Mouse (Mus musculus) embryonic facial prominence, embryonic 14.5 days (tissue): Measurements from ENCODE around the gene Psmb9. TPM values are rescaled to one million over a fixed set of nuclear protein-coding genes. Genes with fewer than 3 reads are reported as not detected.

ENCODE experiments used
- ATAC-seq: fragments of 200-750 bp; cut with Nextera tagmentation; 2 replicates; pipeline ENCODE4 v1.8.0; 2017; ENCODE audit warnings: low read depth, moderate number of reproducible peaks, moderate TSS enrichment
- DNase-seq: peaks from one replicate; pipeline ENCODE4 v3.0.0-alpha.2; 2015; ENCODE audit warnings: low spot score
- H3K27ac ChIP-seq: fragments of 300-500 bp; sonication (generic); replicated peaks from 2 replicates; pipeline ENCODE4 v1.5.1; 2014; ENCODE audit warnings: low read depth, mild to moderate bottlenecking, low read length, moderate library complexity
- H3K27me3 ChIP-seq: fragments of 300-500 bp; sonication (generic); replicated peaks from 2 replicates; pipeline ENCODE4 v1.6.1; 2014; ENCODE audit warnings: low read length; ENCODE audit not compliant: control insufficient read depth, insufficient read depth
- H3K36me3 ChIP-seq: fragments of 300-500 bp; sonication (generic); 2 replicates; pipeline ENCODE4 v1.6.1; 2014; ENCODE audit warnings: low read length, mixed read lengths; ENCODE audit not compliant: control insufficient read depth, insufficient read depth
- H3K4me1 ChIP-seq: fragments of 300-500 bp; sonication (generic); 2 replicates; pipeline ENCODE4 v1.6.1; 2014; ENCODE audit warnings: antibody characterized with exemption, low read length; ENCODE audit not compliant: control insufficient read depth, insufficient read depth
- H3K4me2 ChIP-seq: fragments of 300-500 bp; sonication (generic); 2 replicates; pipeline ENCODE4 v1.6.1; 2014; ENCODE audit warnings: low read depth, mild to moderate bottlenecking, low read length, moderate library complexity, mixed read lengths
- H3K4me3 ChIP-seq: fragments of 300-500 bp; sonication (generic); 2 replicates; pipeline ENCODE4 v1.5.1; 2014; ENCODE audit warnings: low read depth, mild to moderate bottlenecking, low read length
- H3K9ac ChIP-seq: fragments of 300-500 bp; sonication (generic); 2 replicates; pipeline ENCODE4 v1.6.1; 2014; ENCODE audit warnings: low read depth, mild to moderate bottlenecking, low read length, moderate library complexity, mixed read lengths
- H3K9me3 ChIP-seq: fragments of 300-500 bp; sonication (generic); 2 replicates; pipeline ENCODE4 v1.6.1; 2016; ENCODE audit warnings: low read length; ENCODE audit not compliant: control insufficient read depth
- WGBS: fragments of 180-500 bp; shearing (Covaris S2); extraction: QIAGEN DNeasy Blood & Tissue Kit; methylation state at CpG from one replicate; pipeline ENCODE4 v1.1.7; 2014; 5-methylcytosine and 5-hydroxymethylcytosine counted together
- polyA plus RNA-seq: library from polyadenylated mRNA; unstranded; fragments of >200 nt; fragmentation: Nextera tagmentation; extraction: Ambion mirVana; gene quantifications from 2 replicates; pipeline ENCODE4 v1.2.1, GENCODE M21; 2014

The Psmb9 gene
- polyA plus RNA-seq, 1 experiment from 2014 or later, result 3.8 TPM

DNA sequence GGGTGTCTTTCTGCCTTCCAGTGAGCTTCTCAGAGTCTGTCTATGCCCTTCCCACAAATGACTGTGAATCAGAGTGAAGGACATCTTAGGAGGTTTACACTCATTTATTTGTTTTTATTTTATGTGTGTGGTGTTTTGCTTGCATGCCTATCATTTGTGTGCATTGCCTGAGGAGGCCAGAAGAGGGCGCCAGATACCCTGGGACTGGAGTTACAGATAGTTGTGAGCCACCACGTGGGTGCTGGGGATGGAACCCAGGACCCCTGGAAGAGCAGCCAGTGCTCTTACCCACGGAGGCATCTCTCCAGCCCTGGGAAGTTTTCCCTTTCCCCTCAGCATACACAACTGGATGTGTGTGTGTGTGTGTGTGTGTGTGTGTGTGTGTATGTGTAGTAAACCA is 22.1 kb upstream of the Psmb9 start:
- Histone ChIP-seq H3K4me2 (no peak overlapping the region), H3K36me3 (no peaks in the 10 kb centered on the region), H3K9me3 (0 out of 2 replicates have a peak, but pooled peaks cover 3% of the 10 kb centered on the region), H3K4me1 (no peaks in the 10 kb centered on the region), H3K4me3 (no peak overlapping the region), H3K9ac (no peak overlapping the region), H3K27ac (no peak overlapping the region), H3K27me3 (peaks cover 69% of the 10 kb centered on the region)
- DNase-seq, result no peak
- ATAC-seq, result no peak
- WGBS, result 45% methylated on average over 3 of the region's 3 CpGs

DNA sequence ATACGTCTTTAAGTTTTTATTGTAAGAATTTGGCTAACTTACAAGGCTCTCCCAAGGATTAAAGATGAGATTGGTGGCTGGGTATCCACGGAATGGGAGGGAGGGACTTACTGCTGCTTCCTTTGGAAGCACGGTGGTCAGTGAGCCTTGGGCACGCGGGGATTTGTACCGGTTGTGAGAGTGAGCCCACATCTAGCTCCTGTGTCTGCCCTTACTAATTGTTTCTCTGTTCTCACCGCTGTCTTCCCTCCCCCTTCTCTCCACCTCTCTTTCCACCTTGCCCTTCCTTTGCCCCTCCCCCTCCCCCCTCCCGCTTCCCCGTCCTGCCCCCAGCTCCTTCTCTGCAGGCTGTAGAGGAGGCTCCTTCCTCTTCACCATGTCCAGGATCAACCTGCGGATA is 20.9 kb upstream of the Psmb9 start:
- DNase-seq, result no peak
- H3K27me3 ChIP-seq, result peaks cover 64% of the 10 kb centered on the region
- no peaks in the 10 kb centered on the region for H3K4me1 ChIP-seq

GRCm38 (mm10) chr17:34207866-34208265 is 20.3 kb upstream of the Psmb9 start:
- Histone ChIP-seq H3K27me3 (peaks cover 60% of the 10 kb centered on the region), H3K27ac (no peak overlapping the region), H3K9me3 (0 out of 2 replicates have a peak, but pooled peaks cover 3% of the 10 kb centered on the region), H3K9ac (no peak overlapping the region), H3K36me3 (no peaks in the 10 kb centered on the region), H3K4me3 (no peak overlapping the region), H3K4me2 (no peak overlapping the region), H3K4me1 (no peaks in the 10 kb centered on the region)
- WGBS, result 92% methylated on average over 9 of the region's 9 CpGs
- ATAC-seq (no peak), DNase-seq (no peak)

More for the DNA sequence above, 20.9 kb upstream of the Psmb9 start:
- no peaks in the 10 kb centered on the region for H3K36me3 ChIP-seq
- H3K27ac ChIP-seq, result no peak overlapping the region
- no peak overlapping the region for H3K4me2 ChIP-seq
- no peak for ATAC-seq
- 24% methylated on average over 10 of the region's 10 CpGs for WGBS
- no peak overlapping the region for H3K4me3 ChIP-seq
- no peak overlapping the region for H3K9ac ChIP-seq
- 0 out of 2 replicates have a peak, but pooled peaks cover 3% of the 10 kb centered on the region for H3K9me3 ChIP-seq

GRCm38 (mm10) chr17:34207456-34207855 is 19.9 kb upstream of the Psmb9 start:
- H3K4me2 ChIP-seq, result no peak overlapping the region
- 0 out of 2 replicates have a peak, but pooled peaks cover 3% of the 10 kb centered on the region for H3K9me3 ChIP-seq
- WGBS, result 56% methylated on average over 3 of the region's 3 CpGs
- H3K27me3 ChIP-seq, result peaks cover 56% of the 10 kb centered on the region
- DNase-seq (no peak), ATAC-seq (no peak)
- H3K4me1 ChIP-seq, result no peaks in the 10 kb centered on the region
- no peak overlapping the region for H3K27ac ChIP-seq
- H3K9ac ChIP-seq, result no peak overlapping the region
- H3K36me3 ChIP-seq, result no peaks in the 10 kb centered on the region
- H3K4me3 ChIP-seq, result no peak overlapping the region

- Histone ChIP-seq H3K4me2 (no peak overlapping the region), H3K9me3 (0 out of 2 replicates have a peak, but pooled peaks cover 3% of the 10 kb centered on the region), H3K36me3 (no peaks in the 10 kb centered on the region), H3K4me1 (no peaks in the 10 kb centered on the region), H3K27me3 (peaks cover 49% of the 10 kb centered on the region), H3K9ac (no peak overlapping the region), H3K4me3 (no peak overlapping the region), H3K27ac (no peak overlapping the region)
- 86% methylated on average over 5 of the region's 5 CpGs for WGBS
- ATAC-seq (no peak), DNase-seq (no peak)
Observed at GRCm38 (mm10) chr17:34206731-34207130, 19.2 kb upstream of the Psmb9 start.

- H3K27ac ChIP-seq, result no peak overlapping the region
- H3K27me3 ChIP-seq, result peaks cover 42% of the 10 kb centered on the region
- no peaks in the 10 kb centered on the region for H3K4me1 ChIP-seq
- DNase-seq, result peak; percentile 41
- H3K4me3 ChIP-seq, result no peak overlapping the region
- H3K36me3 ChIP-seq, result no peaks in the 10 kb centered on the region
- no peak overlapping the region for H3K4me2 ChIP-seq
- no peak for ATAC-seq
- 19% methylated on average over 9 of the region's 9 CpGs for WGBS
- H3K9ac ChIP-seq, result no peak overlapping the region
- 0 out of 2 replicates have a peak, but pooled peaks cover 3% of the 10 kb centered on the region for H3K9me3 ChIP-seq
Observed at GRCm38 (mm10) chr17:34205746-34206176, 18.2 kb upstream of the Psmb9 start.

- Histone ChIP-seq H3K4me2 (peak overlapping the region; percentile 89), H3K4me3 (peak overlapping the region; percentile 70), H3K9me3 (0 out of 2 replicates have a peak, but pooled peaks cover 3% of the 10 kb centered on the region), H3K27ac (no peak overlapping the region), H3K9ac (peak overlapping the region; percentile 73), H3K27me3 (peaks cover 39% of the 10 kb centered on the region), H3K36me3 (no peaks in the 10 kb centered on the region), H3K4me1 (no peaks in the 10 kb centered on the region)
- WGBS, result 10% methylated on average over 18 of the region's 18 CpGs
- DNase-seq (no peak), ATAC-seq (no peak)
Observed at GRCm38 (mm10) chr17:34205021-34205745, 17.6 kb upstream of the Psmb9 start.

DNA sequence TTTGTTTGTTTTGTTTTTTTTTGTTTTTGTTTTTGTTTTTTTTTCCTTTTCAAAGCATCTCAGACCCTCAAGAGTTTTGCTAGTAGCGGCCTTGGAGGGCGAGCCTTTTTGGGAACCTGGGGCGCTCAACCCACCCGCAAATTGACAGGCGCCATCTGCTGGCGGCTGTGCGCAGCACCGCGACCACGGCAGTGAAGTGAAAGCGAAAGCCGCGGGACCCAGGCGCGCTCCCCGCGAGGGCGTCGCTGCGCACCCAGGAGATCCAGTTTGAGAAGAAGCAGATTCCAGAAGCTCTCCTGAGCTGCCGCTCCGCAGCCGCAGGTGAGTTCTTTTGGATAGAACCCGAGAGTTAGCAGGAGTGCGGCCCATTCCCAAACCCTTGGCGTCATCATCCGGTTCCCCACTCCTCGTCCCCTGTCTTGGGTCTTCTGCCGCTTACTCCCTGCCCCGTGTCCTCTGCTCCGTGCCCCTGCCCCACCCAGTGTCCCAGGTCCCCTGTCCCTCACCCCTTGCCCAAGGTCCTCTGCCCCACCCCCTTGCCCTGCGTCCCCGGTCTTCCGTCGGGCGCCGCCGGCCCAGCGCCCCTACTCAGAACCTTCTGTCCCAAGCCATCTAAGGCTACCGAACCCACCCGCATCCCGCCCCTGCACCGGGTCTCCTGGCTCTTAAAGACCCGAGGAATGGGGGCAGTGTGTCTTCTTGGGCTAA is 16.9 kb upstream of the Psmb9 start:
- Histone ChIP-seq H3K4me1 (no peaks in the 10 kb centered on the region), H3K27ac (no peak overlapping the region), H3K9me3 (no peaks in the 10 kb centered on the region), H3K9ac (peak overlapping the region; percentile 73), H3K27me3 (peaks cover 39% of the 10 kb centered on the region), H3K4me2 (peak overlapping the region; percentile 89), H3K36me3 (no peaks in the 10 kb centered on the region), H3K4me3 (peak overlapping the region; percentile 70)
- DNase-seq, result peak; percentile 77
- ATAC-seq, result peak; percentile 74
- under 1% methylated on average over 42 of the region's 44 CpGs for WGBS
